Mouse (Mus musculus): ENCODE data around the gene Agfg1. TPM values are rescaled to one million over a fixed set of nuclear protein-coding genes. Genes with fewer than 3 reads are reported as not detected.
"Not testable (repeated sequence)": the region's sequence is repeated elsewhere in the genome, so short reads cannot be mapped to it uniquely, and the experiment has no call there.

Agfg1 gene
- total and polyA plus RNA-seq, 2 experiments = 13.1 to 13.6 TPM

DNA sequence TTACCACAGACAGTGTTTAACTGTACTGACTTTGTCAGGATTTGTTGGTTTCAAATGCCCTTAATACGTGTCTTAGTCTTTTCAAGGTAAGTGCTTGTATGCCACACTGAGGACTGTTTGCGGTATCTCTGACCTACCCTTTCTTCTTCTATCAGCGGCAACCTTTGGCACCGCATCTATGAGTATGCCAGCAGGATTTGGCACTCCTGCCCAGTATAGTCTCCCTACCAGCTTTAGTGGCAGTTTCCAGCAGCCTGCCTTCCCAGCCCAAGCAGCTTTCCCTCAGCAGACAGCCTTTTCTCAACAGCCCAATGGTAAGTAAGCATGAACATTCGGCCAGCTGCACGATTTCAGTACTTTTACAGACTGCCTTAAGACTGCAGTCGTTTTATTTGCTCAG is 54.0 kb downstream of the Agfg1 start:
- H3K79me2 ChIP-seq (ENCODE audit: control insufficient read depth, insufficient read depth, low read length) = no peaks in the 10 kb centered on the region
- no peak overlapping the region for H3K4me3 ChIP-seq (ENCODE audit: insufficient read depth, low read depth, low read length)
- WGBS = 90% methylated on average over 7 of the region's 7 CpGs
- H3K4me1 ChIP-seq (ENCODE audit: control insufficient read depth, insufficient read depth, low read length) = no peaks in the 10 kb centered on the region
- peaks cover 32% of the 10 kb centered on the region for H3K36me3 ChIP-seq (ENCODE audit: control insufficient read depth, insufficient read depth, low read length)
- H3K27ac ChIP-seq (replicated peaks; ENCODE audit: insufficient read depth, low read depth, low read length) = no peak overlapping the region
- H3K27me3 ChIP-seq (ENCODE audit: control insufficient read depth, insufficient read depth, low read length) = no peaks in the 10 kb centered on the region
- TF ChIP-seq POLR2A (IDR thresholded peaks at IDR 0.05; ENCODE audit: extremely low read depth, insufficient read depth, low read length) (no peak), CTCF (IDR thresholded peaks at IDR 0.05; ENCODE audit: low read depth, low read length) (no peak)
- H3K9ac ChIP-seq (ENCODE audit: low read depth, low read length) = no peak overlapping the region
- DNase-seq (ENCODE audit: extremely low read depth, low read depth, low spot score) = no peak

DNA sequence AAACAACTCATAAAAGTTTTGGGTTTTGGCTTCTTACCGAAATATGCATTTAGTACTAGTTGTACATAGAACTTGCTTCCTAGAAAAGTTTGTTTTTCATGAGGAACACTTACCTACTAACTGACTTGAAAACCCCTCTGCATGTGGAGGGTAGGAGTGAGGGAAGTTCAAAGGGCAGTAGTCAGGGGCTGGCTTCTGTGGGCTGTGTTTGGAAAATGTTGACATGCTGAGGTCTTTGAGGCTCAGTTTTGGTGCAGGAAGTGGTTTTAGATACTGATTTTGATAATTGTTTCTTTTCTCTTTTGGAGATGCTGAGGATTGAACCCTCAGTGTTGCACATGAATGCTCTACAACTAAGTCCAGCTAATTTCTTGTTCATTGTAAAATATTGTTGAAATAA is 61.3 kb downstream of the Agfg1 start:
- TF ChIP-seq CTCF (IDR thresholded peaks at IDR 0.05; ENCODE audit: low read depth, low read length) (no peak), POLR2A (IDR thresholded peaks at IDR 0.05; ENCODE audit: extremely low read depth, insufficient read depth, low read length) (no peak)
- H3K36me3 ChIP-seq (ENCODE audit: control insufficient read depth, insufficient read depth, low read length) = peaks cover 16% of the 10 kb centered on the region

DNA sequence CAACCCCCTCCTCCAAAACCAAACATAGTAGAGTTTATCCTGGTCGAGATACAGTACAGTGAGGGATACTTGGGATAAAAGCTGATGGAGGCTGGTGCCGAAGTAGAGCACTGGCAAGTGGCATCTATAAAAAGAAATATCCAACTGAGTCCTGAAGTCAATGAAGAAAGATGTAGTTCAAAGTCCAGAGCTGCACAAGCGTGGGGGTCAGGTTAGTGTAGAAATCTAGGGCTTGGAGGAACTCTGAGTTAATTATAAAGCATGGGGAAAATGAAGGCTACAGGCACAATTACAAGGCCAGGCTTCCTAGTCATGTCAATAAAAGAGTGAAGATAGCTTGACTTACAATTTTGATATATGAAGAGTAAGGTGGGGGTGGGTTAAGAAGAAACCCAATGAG is 61.9 kb downstream of the Agfg1 start:
- Histone ChIP-seq H3K4me3 (ENCODE audit: insufficient read depth, low read depth, low read length) (no peak overlapping the region), H3K79me2 (ENCODE audit: control insufficient read depth, insufficient read depth, low read length) (no peaks in the 10 kb centered on the region), H3K27ac (replicated peaks; ENCODE audit: insufficient read depth, low read depth, low read length) (no peak overlapping the region), H3K27me3 (ENCODE audit: control insufficient read depth, insufficient read depth, low read length) (no peaks in the 10 kb centered on the region), H3K9ac (ENCODE audit: low read depth, low read length) (no peak overlapping the region), H3K4me1 (ENCODE audit: control insufficient read depth, insufficient read depth, low read length) (no peaks in the 10 kb centered on the region), H3K36me3 (ENCODE audit: control insufficient read depth, insufficient read depth, low read length) (peaks cover 15% of the 10 kb centered on the region)
- WGBS = 94% methylated on average over 3 of the region's 3 CpGs
- no peak for DNase-seq (ENCODE audit: extremely low read depth, low read depth, low spot score)
- TF ChIP-seq POLR2A (IDR thresholded peaks at IDR 0.05; ENCODE audit: extremely low read depth, insufficient read depth, low read length) = no peak
- TF ChIP-seq CTCF (IDR thresholded peaks at IDR 0.05; ENCODE audit: low read depth, low read length) = no peak

More for the DNA sequence above, 61.3 kb downstream of the Agfg1 start:
- no peak overlapping the region for H3K27ac ChIP-seq (replicated peaks; ENCODE audit: insufficient read depth, low read depth, low read length)
- H3K27me3 ChIP-seq (ENCODE audit: control insufficient read depth, insufficient read depth, low read length) = no peaks in the 10 kb centered on the region
- DNase-seq (ENCODE audit: extremely low read depth, low read depth, low spot score) = no peak
- no peaks in the 10 kb centered on the region for H3K4me1 ChIP-seq (ENCODE audit: control insufficient read depth, insufficient read depth, low read length)
- no peak overlapping the region for H3K4me3 ChIP-seq (ENCODE audit: insufficient read depth, low read depth, low read length)
- WGBS = 97% methylated on average over 1 of the region's 1 CpGs
- H3K79me2 ChIP-seq (ENCODE audit: control insufficient read depth, insufficient read depth, low read length) = no peaks in the 10 kb centered on the region
- no peak overlapping the region for H3K9ac ChIP-seq (ENCODE audit: low read depth, low read length)

DNA sequence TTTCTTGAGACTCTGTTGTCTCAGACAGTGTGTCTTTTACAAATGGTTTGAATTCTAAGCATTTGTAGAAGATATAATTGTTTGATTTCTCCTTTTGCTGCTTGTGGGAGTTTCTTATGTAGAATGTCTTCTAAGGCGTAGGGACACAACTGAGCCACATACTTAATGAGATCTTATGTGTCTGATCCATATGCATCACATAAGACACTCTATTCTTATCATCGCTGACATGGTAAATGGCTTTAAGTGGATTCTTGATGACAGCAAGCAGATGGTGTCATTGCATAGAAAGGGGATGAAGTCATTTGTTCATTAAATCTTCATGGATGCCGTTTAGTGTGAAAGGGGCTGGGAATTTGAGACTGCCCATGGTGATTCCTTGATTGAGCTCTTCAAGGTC is 66.6 kb downstream of the Agfg1 start:
- no peak overlapping the region for H3K27ac ChIP-seq (replicated peaks; ENCODE audit: insufficient read depth, low read depth, low read length)
- no peak overlapping the region for H3K9ac ChIP-seq (ENCODE audit: low read depth, low read length)
- DNase-seq (ENCODE audit: extremely low read depth, low read depth, low spot score) = no peak
- no peak overlapping the region for H3K4me3 ChIP-seq (ENCODE audit: insufficient read depth, low read depth, low read length)
- H3K79me2 ChIP-seq (ENCODE audit: control insufficient read depth, insufficient read depth, low read length) = no peaks in the 10 kb centered on the region
- no peaks in the 10 kb centered on the region for H3K27me3 ChIP-seq (ENCODE audit: control insufficient read depth, insufficient read depth, low read length)
- peaks cover 10% of the 10 kb centered on the region for H3K36me3 ChIP-seq (ENCODE audit: control insufficient read depth, insufficient read depth, low read length)
- 92% methylated on average over 3 of the region's 3 CpGs for WGBS
- TF ChIP-seq CTCF (IDR thresholded peaks at IDR 0.05; ENCODE audit: low read depth, low read length) (no peak), POLR2A (IDR thresholded peaks at IDR 0.05; ENCODE audit: extremely low read depth, insufficient read depth, low read length) (no peak)
- no peaks in the 10 kb centered on the region for H3K4me1 ChIP-seq (ENCODE audit: control insufficient read depth, insufficient read depth, low read length)

DNA sequence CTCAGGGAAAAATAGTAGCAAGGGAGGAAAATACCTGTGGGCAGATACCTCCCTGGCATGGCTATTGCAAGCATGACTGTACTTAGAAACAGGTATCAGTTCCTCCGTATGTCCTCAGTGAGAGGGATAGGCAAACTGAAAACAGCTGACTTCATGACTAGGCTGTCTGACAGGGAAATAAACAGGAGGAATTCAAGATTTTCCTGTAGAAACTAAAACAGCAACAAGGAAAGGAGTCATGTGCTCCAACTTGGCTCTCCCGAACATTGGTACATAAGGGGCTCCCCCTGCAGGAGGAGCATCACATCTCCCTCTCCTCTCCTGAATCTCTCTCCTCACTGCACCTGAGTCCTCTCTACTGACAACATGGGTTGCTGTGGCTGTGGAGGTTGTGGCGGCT is 73.7 kb downstream of the Agfg1 start, which contains the start of gene A030005L19Rik:
A030005L19Rik (plus strand) TSS at position 301 of the 400 bp plus-strand sequence.
- TF ChIP-seq POLR2A (IDR thresholded peaks at IDR 0.05; ENCODE audit: extremely low read depth, insufficient read depth, low read length) = no peak
- peak; percentile 16; the same call in 1 of the 2 replicates for TF ChIP-seq CTCF (IDR thresholded peaks at IDR 0.05; ENCODE audit: low read depth, low read length)
- Histone ChIP-seq H3K79me2 (ENCODE audit: control insufficient read depth, insufficient read depth, low read length) (no peaks in the 10 kb centered on the region), H3K4me3 (ENCODE audit: insufficient read depth, low read depth, low read length) (no peak within 1 kb of the TSS), H3K9ac (ENCODE audit: low read depth, low read length) (no peak within 1 kb of the TSS), H3K27me3 (ENCODE audit: control insufficient read depth, insufficient read depth, low read length) (no peaks in the 10 kb centered on the region), H3K36me3 (ENCODE audit: control insufficient read depth, insufficient read depth, low read length) (no peaks in the 10 kb centered on the region), H3K27ac (replicated peaks; ENCODE audit: insufficient read depth, low read depth, low read length) (no peak within 1 kb of the TSS), H3K4me1 (ENCODE audit: control insufficient read depth, insufficient read depth, low read length) (no peaks in the 10 kb centered on the region)
- no peak for DNase-seq (ENCODE audit: extremely low read depth, low read depth, low spot score)
- WGBS = 77% methylated on average over 3 of the region's 3 CpGs

DNA sequence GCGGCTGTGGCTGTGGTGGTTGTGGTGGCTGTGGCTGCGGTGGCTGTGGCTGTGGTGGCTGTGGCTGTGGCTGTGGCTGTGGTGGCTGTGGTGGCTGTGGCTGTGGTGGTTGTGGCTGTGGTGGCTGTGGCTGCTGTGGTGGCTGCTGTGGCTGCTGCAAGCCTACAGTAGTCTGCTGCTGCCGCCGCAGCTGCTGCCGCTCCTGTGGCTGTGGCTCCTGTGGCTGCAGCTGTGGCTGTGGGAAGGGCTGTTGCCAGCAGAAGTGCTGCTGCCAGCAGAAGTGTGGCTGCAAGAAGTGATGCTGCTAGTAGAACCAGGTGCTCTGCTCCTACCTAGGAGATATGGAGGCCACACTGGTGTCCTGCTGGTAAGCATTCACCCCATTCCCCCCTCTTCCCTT is 74.2 kb downstream of the Agfg1 start:
- not testable (repeated sequence) for H3K27ac ChIP-seq (replicated peaks; ENCODE audit: insufficient read depth, low read depth, low read length); H3K79me2 ChIP-seq (ENCODE audit: control insufficient read depth, insufficient read depth, low read length); H3K4me1 ChIP-seq (ENCODE audit: control insufficient read depth, insufficient read depth, low read length); H3K9ac ChIP-seq (ENCODE audit: low read depth, low read length); H3K4me3 ChIP-seq (ENCODE audit: insufficient read depth, low read depth, low read length); H3K36me3 ChIP-seq (ENCODE audit: control insufficient read depth, insufficient read depth, low read length); DNase-seq (ENCODE audit: extremely low read depth, low read depth, low spot score); H3K27me3 ChIP-seq (ENCODE audit: control insufficient read depth, insufficient read depth, low read length)
- WGBS = 90% methylated on average over 5 of the region's 5 CpGs
